Mouse (Mus musculus) neural tube, embryonic 14.5 days (tissue): Measurements from ENCODE around the gene Atp5c1. TPM values are rescaled to one million over a fixed set of nuclear protein-coding genes. Genes with fewer than 3 reads are reported as not detected.

Experiments used
- ATAC-seq: fragments of 200-750 bp; cut with Nextera tagmentation; 2 replicates; pipeline ENCODE4 v1.8.0; 2017; ENCODE audit warnings: low read depth, mild to moderate bottlenecking, moderate TSS enrichment, moderate library complexity
- H3K27ac ChIP-seq: fragments of 300-500 bp; sonication (generic); 2 replicates; pipeline ENCODE4 v1.5.1; 2014; ENCODE audit warnings: low read depth, mild to moderate bottlenecking, control low read depth, low read length, moderate library complexity, mixed read lengths
- H3K27me3 ChIP-seq: fragments of 300-500 bp; sonication (generic); 2 replicates; pipeline ENCODE4 v1.6.1; 2014; ENCODE audit warnings: low read length; ENCODE audit not compliant: control insufficient read depth, insufficient read depth
- H3K36me3 ChIP-seq: fragments of 300-500 bp; sonication (generic); 2 replicates; pipeline ENCODE4 v1.6.1; 2014; ENCODE audit warnings: low read length, mixed read lengths; ENCODE audit not compliant: control insufficient read depth, insufficient read depth
- H3K4me1 ChIP-seq: fragments of 300-500 bp; sonication (generic); 2 replicates; pipeline ENCODE4 v1.6.1; 2014; ENCODE audit warnings: low read length; ENCODE audit not compliant: control insufficient read depth, insufficient read depth
- H3K4me2 ChIP-seq: fragments of 300-500 bp; sonication (generic); 2 replicates; pipeline ENCODE4 v1.6.1; 2014; ENCODE audit warnings: mild to moderate bottlenecking, low read depth, low read length, control low read depth
- H3K4me3 ChIP-seq: fragments of 300-500 bp; sonication (generic); 2 replicates; pipeline ENCODE4 v1.5.1; 2014; ENCODE audit warnings: low read depth, low read length, control low read depth, mixed read lengths
- H3K9ac ChIP-seq: fragments of 300-500 bp; sonication (generic); replicated peaks from 2 replicates; pipeline ENCODE4 v1.6.1; 2014; ENCODE audit warnings: low read depth, mild to moderate bottlenecking, control low read depth, low read length, mixed read lengths
- H3K9me3 ChIP-seq: fragments of 300-500 bp; sonication (generic); 2 replicates; pipeline ENCODE4 v1.6.1; 2016; ENCODE audit warnings: low read length; ENCODE audit not compliant: control insufficient read depth
- WGBS: fragments of 180-500 bp; shearing (Covaris S2); extraction: QIAGEN DNeasy Blood & Tissue Kit; methylation state at CpG from one replicate; pipeline ENCODE4 v1.1.7; 2014; 5-methylcytosine and 5-hydroxymethylcytosine counted together
- polyA plus RNA-seq: library from polyadenylated mRNA; unstranded; fragments of >200 nt; fragmentation: Nextera tagmentation; extraction: Ambion mirVana; gene quantifications from 2 replicates; pipeline ENCODE4 v1.2.1, GENCODE M21; 2014

Atp5c1 gene
- polyA plus RNA-seq, 1 experiment from 2014 or later: 652 TPM

DNA sequence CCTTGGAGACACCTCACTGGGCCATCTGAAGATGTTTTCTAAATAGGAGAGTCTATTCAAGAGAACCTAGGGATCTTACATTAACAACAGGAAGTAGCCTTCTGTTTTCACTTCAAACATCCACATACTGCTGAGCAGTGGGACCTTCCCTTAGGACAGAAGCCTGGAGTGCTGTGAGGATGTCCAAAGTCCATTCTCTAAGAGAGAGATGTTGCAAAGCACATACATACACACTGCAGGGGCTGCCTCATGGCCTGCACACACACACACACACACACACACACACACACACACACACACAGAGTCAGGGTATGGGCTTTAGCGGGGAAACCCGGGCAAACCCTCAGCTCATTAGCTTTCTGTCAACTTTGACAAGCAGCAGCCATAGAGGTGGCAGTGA is 20.2 kb upstream of the Atp5c1 start:
- Histone ChIP-seq H3K4me3 (no peak overlapping the region), H3K27ac (no peak overlapping the region), H3K4me1 (no peaks in the 10 kb centered on the region), H3K9me3 (no peaks in the 10 kb centered on the region), H3K36me3 (no peaks in the 10 kb centered on the region), H3K4me2 (no peak overlapping the region), H3K9ac (no peak overlapping the region), H3K27me3 (no peaks in the 10 kb centered on the region)
- ATAC-seq: no peak
- WGBS: 91% methylated on average over 2 of the region's 2 CpGs

DNA sequence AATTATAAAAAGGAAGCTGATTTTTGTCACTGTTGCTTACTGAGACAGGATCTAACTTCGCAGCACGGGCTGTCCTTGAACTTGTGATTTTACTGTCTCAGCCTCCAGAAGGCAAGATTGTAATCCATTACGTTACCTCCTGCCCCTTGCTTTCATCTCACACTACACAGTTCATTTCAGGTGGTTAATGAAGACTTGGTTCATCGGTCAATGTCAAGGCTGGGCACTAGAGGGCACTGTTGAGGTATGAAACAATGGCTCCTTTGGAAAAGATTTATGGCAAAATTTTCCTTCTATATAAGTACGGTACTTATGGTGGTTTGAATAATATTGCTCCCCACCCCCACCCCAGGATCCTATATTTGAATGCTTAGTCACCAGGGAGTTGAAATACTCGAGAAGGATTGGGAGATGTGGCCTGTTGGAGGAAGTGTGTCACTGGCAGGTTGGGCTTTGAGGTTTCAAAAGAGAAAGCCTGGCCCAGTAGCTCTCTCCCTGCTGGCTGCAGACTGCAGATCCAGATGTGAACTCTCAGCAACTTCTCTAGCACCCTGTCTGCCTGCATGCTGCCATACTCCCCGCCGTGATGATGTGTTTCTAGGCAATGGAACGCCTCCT is 18.4 kb upstream of the Atp5c1 start:
- Histone ChIP-seq H3K27me3 (no peaks in the 10 kb centered on the region), H3K36me3 (peaks cover under 1% of the 10 kb centered on the region; the same call in 1 of the 2 replicates), H3K4me3 (no peak overlapping the region), H3K9ac (no peak overlapping the region), H3K4me2 (no peak overlapping the region), H3K27ac (no peak overlapping the region), H3K9me3 (no peaks in the 10 kb centered on the region), H3K4me1 (no peaks in the 10 kb centered on the region)
- 40% methylated on average over 9 of the region's 9 CpGs for WGBS
- ATAC-seq: peak; percentile 33; the same call in 1 of the 2 replicates

GRCm38 (mm10) chr2:10094327-10095100 is 14.2 kb upstream of the Atp5c1 start:
- no peaks in the 10 kb centered on the region for H3K4me1 ChIP-seq
- H3K4me3 ChIP-seq: no peak overlapping the region
- H3K9me3 ChIP-seq: no peaks in the 10 kb centered on the region

GRCm38 (mm10) chr2:10087256-10087850 is 7.0 kb upstream of the Atp5c1 start:
- H3K9ac ChIP-seq: no peak overlapping the region
- H3K27ac ChIP-seq: no peak overlapping the region
- H3K9me3 ChIP-seq: no peaks in the 10 kb centered on the region
- ATAC-seq: no peak
- H3K4me2 ChIP-seq: no peak overlapping the region
- WGBS: 84% methylated on average over 8 of the region's 8 CpGs
- no peaks in the 10 kb centered on the region for H3K4me1 ChIP-seq
- H3K36me3 ChIP-seq: peaks cover 29% of the 10 kb centered on the region
- H3K4me3 ChIP-seq: no peak overlapping the region
- no peaks in the 10 kb centered on the region for H3K27me3 ChIP-seq

More at GRCm38 (mm10) chr2:10094327-10095100, 14.2 kb upstream of the Atp5c1 start:
- Histone ChIP-seq H3K36me3 (peaks cover 32% of the 10 kb centered on the region), H3K4me2 (no peak overlapping the region), H3K9ac (no peak overlapping the region), H3K27me3 (no peaks in the 10 kb centered on the region), H3K27ac (no peak overlapping the region)
- ATAC-seq: no peak
- 91% methylated on average over 14 of the region's 14 CpGs for WGBS

DNA sequence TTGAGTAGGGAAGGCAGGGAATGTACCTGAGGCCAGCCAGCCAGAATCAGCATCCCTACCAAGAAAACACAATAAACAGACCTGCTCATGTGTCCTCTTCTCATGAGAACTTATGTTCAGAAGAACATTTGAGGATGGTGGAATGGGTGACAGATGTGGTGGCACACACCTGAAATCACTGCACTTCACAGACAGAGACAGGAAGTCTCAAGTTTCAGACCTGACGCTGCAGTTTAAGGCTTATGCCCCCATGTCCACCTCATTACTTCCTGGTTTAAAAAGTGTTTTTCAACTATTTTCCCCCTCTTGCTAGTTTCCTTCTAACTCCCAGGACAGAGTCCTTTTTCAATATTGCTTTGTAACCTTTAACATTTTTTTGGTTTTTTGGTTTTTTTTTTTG is 2.4 kb upstream of the Atp5c1 start:
- Histone ChIP-seq H3K4me1 (peaks cover 22% of the 10 kb centered on the region), H3K4me3 (no peak overlapping the region), H3K27me3 (no peaks in the 10 kb centered on the region), H3K36me3 (0 out of 2 replicates have a peak, but pooled peaks cover 5% of the 10 kb centered on the region), H3K27ac (no peak overlapping the region), H3K4me2 (no peak overlapping the region), H3K9me3 (no peaks in the 10 kb centered on the region), H3K9ac (no peak overlapping the region)
- ATAC-seq: no peak
- WGBS: 84% methylated on average over 1 of the region's 1 CpGs

DNA sequence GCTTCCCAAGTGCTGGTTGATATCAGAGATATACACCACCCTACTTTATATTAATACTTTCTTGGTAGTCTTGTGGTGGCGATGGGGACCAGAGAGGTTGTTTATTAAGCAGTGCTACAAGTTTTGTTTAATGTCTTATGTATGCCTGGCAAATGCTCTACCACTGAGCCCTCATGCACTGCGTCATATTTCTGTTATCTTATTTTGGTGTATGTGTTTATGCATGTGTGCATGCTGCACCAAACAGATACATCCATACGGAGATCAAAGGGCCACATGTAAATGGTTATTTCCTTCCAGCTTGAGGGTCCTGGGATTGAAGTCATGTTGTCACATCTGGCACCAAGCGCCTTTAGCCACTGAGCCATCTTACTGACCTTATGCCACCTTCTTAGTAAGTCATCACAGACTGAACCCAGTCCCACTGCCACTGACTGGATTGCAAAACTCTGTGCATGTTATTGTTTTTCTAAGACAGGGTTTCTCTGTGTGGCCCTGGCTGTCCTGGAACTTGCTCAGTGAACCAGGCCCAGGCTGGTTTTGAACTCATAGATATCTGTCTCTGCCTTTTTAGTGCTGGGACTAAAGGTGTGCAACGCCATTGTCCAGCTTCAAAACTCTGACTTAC is 1.3 kb upstream of the Atp5c1 start:
- Histone ChIP-seq H3K36me3 (0 out of 2 replicates have a peak, but pooled peaks cover 5% of the 10 kb centered on the region), H3K9me3 (no peaks in the 10 kb centered on the region), H3K27me3 (no peaks in the 10 kb centered on the region), H3K27ac (no peak overlapping the region), H3K4me3 (peak overlapping the region; percentile 99), H3K4me2 (peak overlapping the region; percentile 68), H3K4me1 (peaks cover 22% of the 10 kb centered on the region), H3K9ac (no peak overlapping the region; the same call in 1 of the 2 replicates)
- ATAC-seq: no peak
- 91% methylated on average over 5 of the region's 5 CpGs for WGBS

- peak overlapping the region; percentile 48 for H3K4me2 ChIP-seq
- no peaks in the 10 kb centered on the region for H3K27me3 ChIP-seq
- H3K9me3 ChIP-seq: no peaks in the 10 kb centered on the region
- peak overlapping the region; percentile 99 for H3K9ac ChIP-seq
- peaks cover 22% of the 10 kb centered on the region for H3K4me1 ChIP-seq
- no peak; the same call in 1 of the 2 replicates for ATAC-seq
- peak overlapping the region; percentile 92 for H3K27ac ChIP-seq
- H3K4me3 ChIP-seq: peak overlapping the region; percentile 99
- 0 out of 2 replicates have a peak, but pooled peaks cover 5% of the 10 kb centered on the region for H3K36me3 ChIP-seq
- under 1% methylated on average over 28 of the region's 28 CpGs for WGBS
Measured at GRCm38 (mm10) chr2:10079745-10080309, 483 bp downstream of the Atp5c1 start.

DNA sequence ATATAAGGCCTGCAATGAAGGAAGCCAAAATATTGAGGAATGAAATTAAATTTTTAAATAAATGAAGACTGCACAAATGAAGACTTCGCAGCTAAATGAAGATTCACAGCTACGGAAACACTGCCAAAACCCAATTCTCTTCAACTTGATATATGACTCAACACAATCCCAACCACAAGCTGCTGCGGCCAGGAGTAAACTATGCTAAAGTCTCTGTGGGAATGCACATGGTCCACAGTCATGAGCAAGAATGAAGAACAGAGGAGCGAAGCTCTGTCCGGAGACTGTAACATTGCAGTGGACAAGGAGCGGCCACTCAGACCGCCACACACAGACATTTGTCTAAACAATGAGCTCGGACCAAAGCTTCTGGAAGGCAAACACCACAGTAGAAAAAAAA is 3.6 kb downstream of the Atp5c1 start:
- Histone ChIP-seq H3K36me3 (no peaks in the 10 kb centered on the region), H3K27ac (no peak overlapping the region), H3K9ac (no peak overlapping the region), H3K4me2 (no peak overlapping the region), H3K4me3 (no peak overlapping the region), H3K4me1 (peaks cover 20% of the 10 kb centered on the region), H3K9me3 (no peaks in the 10 kb centered on the region), H3K27me3 (no peaks in the 10 kb centered on the region)
- no peak for ATAC-seq
- WGBS: 82% methylated on average over 8 of the region's 8 CpGs
